Mouse (Mus musculus) CH12F3 (cell line): ENCODE measurements at regions not wholly inside any gene's neighbourhood (a gene's known extent, or its start where the extent isn't known, plus 50 kb on each side); places are given as distances from the start of the nearest gene placed in this dataset.

Source experiments
- in situ Hi-C: fragments of 300-500 bp; cut with MboI; formaldehyde crosslinking; loops from 2 replicates; pipeline ENCODE4 v1.14.3; 2020; ENCODE audit warnings: low sequenced_read_pairs

- in situ Hi-C loops: no loop called here
These were observed 1308.9 kb upstream of the A1bg start for GRCm38 (mm10) chr15:62231709-62232108.

DNA sequence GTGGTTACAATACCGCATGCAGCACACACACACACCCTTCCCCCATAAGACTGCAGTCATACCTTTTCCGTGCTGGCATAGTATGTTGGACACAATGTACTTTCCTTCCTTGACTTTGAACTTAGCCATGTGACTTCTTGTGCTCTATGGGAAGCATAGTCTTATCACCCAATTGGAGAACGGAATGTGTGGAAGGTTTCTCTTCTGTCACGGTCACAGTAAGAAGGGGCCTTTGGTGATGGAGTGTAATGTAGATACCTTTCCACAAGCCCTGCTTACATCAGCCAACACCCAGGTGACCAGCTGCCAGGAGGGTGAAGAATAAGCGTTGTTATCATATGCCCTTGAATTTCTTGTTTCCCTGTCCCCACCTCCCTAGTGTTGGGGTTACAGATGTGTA lies 1308.0 kb upstream of the A1bg start:
- in situ Hi-C loops: no loop called here

DNA sequence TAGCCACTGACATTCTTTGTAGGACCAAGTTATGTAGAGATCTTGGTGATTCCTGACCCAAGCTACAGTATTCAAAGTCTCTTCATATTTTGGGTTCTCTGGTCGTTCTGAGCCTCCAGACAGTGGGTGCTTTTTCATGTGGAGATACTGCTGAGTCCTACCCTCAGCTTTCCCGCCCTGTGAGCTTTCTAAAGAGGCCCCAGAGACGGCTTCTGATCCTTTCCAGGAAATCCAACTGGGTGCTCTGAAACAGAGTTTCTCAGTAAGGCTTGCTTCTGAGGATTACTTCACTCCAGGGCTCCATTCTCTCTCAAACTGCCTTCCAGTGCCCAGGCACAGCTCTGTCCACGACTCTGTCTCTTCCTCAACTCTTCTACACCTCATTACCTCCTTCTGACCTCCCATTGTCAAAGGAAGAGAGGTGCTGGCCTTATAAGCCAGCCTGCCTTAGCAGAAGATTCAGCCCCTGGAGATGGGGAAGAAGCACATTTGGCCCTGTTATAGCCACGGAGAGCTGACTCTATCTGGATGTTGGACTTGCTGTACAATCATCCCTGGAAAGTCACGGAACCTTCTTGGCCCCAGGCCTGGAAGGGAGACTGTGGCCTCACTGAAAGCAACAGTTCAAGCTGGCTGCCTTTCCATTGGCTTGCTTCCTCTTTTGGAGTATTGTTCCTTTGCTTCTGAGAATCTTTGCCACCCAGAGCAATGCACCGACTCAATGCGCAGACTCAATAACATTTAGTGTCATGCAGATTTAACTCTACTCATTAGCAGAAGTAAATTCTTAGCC lies 1306.9 kb upstream of the A1bg start:
- in situ Hi-C loops: no loop called here

- in situ Hi-C loops: no loop called here
These were observed 1306.2 kb upstream of the A1bg start for GRCm38 (mm10) chr15:62229023-62229422.

DNA sequence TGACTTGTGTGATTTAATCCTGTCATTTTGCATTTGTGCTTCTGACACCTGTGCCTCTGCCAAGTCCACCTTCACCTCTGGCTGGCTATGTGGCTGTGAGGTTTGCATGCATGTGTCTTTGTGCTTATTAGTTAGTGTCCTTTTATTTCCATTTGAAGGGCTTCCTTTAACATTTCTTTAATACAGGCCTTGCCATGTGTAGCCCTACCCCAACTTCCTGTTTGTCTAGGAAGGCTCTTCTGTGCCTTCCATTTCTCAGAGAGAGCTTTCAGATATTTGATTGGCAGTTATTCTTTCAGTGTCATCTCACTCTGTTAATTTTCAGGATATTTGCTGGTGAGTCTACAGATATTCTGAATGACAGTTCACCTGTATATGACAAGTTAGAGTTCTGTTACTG lies 1302.0 kb upstream of the A1bg start:
- in situ Hi-C loops: no loop called here

DNA sequence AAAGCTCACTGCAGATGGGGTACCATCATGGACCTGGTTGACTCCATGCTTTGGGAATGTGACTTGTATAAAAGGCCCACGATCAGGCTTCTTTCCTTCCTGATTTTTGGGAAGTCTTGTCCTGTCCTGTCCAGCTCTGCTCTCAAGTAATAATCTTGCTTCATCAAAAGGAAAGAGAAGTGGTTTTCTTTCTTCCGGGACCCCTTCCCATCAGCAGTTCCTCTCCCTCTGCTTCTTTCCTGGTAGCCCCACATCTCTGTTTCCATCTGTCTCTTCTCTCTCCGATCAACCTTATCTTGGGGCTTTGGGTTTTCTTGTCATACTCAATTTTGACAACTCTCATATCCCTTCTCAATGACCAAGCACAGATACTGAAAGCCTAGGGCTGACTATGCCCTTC lies 1301.4 kb upstream of the A1bg start:
- in situ Hi-C loops: no loop called here

DNA sequence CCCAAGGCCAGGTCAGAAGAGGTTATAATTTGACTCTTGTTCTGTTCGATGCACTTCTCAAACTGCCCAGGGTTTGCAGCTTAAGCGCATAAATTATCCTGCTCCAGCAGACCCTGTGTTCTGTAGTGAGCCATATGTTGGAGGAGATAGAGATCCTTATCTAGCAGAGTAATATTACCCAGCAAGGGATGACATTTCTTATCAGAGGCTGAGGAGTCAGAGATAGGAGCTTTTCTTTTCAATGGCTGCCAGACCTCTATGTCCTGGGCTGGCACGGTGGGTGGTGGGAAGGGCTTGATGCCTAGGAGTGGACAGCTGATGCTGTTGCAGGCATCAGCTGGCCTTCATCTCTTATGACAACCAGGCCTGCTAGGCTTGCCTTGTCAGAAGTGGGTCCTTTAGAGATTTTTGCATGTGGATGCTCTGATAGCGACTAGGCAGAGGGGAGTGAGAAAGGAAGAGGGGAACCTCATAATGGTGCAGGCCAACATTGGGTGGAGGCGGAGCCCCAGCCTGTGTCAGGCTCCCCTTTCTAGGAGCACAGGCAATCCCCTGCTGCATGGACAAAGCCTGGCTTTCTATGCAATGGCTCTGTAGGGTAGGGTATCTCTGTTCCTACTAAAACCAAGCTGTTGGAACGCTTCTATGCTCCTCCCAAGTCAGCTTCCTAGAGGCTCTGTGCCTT lies 1300.5 kb upstream of the A1bg start:
- in situ Hi-C loops: no loop called here

DNA sequence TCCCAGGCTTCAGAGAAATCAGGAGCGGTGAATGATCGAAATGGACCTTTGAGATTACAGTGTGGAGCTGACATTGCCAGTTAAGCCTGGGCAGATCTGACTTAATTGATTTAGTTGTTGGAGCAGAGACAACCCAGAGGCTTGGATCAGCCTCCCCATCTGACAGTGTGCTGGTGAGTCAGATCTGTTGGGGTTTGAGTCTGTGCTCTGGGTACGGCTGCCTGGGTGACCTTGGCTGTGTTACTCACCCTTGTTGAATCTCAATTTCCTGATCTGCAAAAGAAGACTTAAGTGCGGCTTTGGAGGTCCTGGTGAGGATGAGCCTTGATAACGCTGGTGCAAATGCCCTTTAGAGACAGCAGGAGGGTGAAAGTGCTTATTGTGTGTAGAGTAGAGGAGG lies 1299.9 kb upstream of the A1bg start:
- in situ Hi-C loops: no loop called here

- in situ Hi-C loops: no loop called here
These were observed 1299.4 kb upstream of the A1bg start for GRCm38 (mm10) chr15:62222201-62222600.

DNA sequence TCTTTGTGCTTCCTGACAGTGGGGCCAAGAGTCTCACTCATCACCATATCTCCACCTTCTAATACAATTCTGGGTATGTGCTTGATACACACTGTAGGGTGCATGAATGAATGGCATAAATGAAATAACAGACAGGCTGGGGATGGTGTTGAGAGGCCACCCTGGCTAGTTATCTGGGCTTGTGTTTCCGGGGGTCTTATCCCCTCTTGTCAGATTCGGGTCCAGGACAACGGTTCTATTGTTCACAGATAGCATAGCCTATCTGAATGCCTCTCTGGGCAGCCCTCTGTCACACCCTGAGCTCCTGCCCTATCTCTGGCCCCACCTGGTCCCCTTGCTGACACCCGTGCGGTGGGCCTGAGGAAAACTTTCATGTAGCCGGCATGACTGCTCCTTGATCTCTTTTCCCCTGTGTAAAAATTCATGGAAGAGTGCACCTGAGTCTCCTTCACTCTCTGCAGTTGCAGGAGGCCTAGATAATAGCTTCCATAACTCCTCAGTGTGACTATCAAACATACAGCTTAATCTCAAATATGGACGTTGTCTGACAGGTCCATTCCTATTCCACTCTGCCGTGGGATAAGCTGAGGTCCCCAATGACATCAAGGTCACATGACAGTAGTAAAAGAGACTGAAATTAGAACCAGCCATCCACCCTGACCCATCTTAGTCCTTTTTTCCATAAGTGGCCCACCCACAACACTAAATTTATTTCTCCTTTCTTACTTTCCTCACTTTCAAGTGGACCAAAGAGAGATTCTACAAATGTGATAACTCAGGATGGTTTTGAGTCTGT lies 1298.4 kb upstream of the A1bg start:
- in situ Hi-C loops: no loop called here

- in situ Hi-C loops: no loop called here
These were observed 1297.8 kb upstream of the A1bg start for GRCm38 (mm10) chr15:62220620-62221019.

- in situ Hi-C loops: no loop called here
These were observed 1297.2 kb upstream of the A1bg start for GRCm38 (mm10) chr15:62219934-62220540.

DNA sequence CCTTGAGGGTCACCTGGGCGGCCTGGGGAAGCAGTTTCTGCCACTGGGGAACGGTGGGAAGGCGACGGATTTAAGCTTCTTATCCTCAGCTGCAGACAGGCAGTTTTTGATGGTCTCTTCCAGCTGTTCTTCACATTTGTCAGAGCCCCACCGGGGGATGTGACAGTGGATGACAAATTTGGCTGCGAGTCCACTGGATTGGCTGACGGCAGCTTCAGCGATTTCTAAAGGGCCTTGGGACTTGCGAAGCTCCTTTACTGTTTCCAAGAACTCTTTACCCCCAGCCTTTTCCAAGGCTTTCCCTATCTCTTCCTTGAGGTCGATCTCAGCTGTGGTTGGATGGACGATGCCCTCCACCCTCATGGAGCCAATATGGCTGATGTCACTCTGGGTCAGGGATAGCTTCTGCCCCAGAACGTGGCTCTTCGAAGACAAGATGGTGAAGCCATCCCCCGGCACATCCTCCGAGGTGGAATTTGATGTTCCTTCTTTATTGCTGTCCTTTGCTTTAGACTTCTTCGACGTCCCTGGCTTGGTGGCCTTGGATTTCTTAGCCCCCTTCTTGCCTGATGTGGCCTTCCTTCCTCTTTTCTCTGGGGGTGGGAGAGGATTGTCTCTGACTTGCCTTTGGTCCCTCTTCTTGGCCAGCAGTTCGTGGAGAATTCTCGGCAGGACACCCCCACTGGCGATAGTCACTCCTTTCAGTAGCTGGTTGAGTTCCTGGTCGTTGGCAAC lies 1295.7 kb upstream of the A1bg start:
- in situ Hi-C loops: no loop called here

- in situ Hi-C loops: no loop called here
These were observed 1294.1 kb upstream of the A1bg start for GRCm38 (mm10) chr15:62216688-62217477.

DNA sequence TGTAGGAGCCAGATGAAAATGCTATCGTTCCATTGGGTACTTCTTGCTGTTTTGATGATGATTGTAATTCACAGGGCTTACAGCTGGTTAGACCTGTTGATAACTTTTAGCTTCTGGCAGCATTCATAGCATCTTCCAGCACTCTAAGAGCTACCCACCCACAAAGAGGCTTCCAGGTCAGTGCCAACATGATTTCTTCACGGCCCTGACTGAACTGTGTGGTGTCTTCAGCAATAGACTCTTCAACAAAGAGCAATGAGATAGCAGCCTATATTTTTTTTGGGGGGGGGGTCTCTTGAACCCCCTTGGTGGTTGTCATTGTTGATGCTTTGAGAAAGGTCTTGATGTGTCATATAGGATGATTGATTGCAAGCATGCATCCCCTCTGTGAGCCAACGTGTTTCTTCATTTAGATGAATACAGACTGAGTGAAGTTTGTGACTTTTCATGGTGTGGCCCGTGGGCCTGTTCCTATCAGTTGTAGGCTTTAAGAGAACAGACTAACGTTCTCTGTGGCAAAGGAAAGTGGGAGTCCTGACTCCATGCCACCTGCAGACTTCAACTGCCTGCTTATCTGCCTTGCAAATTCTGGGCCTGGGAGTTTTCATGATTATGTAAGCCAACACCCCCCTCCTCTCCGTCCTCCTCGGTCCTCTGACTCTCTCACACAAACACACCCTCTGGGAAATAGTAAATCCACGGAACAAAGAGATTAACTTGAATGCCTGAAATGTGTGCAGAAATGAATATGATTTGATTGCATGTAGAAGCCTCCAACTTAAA lies 1293.0 kb upstream of the A1bg start:
- in situ Hi-C loops: no loop called here

GRCm38 (mm10) chr15:62214300-62214699 lies 1291.5 kb upstream of the A1bg start:
- in situ Hi-C loops: no loop called here

GRCm38 (mm10) chr15:62212283-62212910 lies 1289.6 kb upstream of the A1bg start:
- in situ Hi-C loops: no loop called here

DNA sequence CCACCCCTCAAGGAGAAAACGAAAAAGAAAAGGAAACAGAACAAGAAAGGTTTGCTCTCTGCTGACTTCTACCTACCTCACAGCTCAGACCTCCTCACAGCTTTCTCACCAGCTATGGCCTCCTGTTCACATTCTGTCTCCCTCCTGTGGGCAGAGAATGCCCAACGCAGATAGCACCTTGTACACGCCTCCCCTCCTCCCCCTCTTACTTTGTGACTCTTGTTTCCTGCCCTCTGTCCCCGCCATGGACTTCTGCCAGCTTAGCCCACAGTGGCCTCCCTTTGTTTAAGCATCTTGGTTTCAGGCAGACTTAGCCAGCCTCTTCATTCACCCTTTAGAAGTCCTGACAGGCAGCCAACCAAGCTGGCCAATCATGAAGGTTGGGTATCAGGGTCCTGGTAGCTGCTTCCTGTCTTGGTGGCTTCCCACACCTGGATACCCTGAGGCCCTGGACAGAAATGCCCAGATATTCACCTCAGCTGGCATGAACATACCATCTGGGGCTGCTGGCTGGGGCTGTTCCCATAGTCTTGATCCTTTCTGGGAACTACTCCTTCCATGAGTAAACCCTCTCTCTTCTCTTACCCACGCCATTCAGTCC lies 1287.2 kb upstream of the A1bg start:
- in situ Hi-C loops: no loop called here
